Mouse (Mus musculus) forebrain, embryonic 10.5 days (tissue): ENCODE data around the gene Gdpd5. TPM values are rescaled to one million over a fixed set of nuclear protein-coding genes. Genes with fewer than 3 reads are reported as not detected.
"Not testable (repeated sequence)": the region's sequence is repeated elsewhere in the genome, so short reads cannot be mapped to it uniquely, and the experiment has no call there.

Experiments
- DNase-seq: peaks from one replicate; pipeline ENCODE4 v3.0.0-alpha.2; 2017; ENCODE audit warnings: low spot score; ENCODE audit errors: extremely low spot score
- H3K27ac ChIP-seq: fragments of 300-500 bp; sonication (generic); 2 replicates; pipeline ENCODE4 v1.5.1; 2016; ENCODE audit warnings: mild to moderate bottlenecking
- H3K27me3 ChIP-seq: fragments of 300-500 bp; sonication (generic); 2 replicates; pipeline ENCODE4 v1.6.1; 2016; ENCODE audit warnings: mild to moderate bottlenecking; ENCODE audit not compliant: poor library complexity, severe bottlenecking
- H3K36me3 ChIP-seq: fragments of 300-500 bp; sonication (generic); replicated peaks from 2 replicates; pipeline ENCODE4 v1.6.1; 2016; ENCODE audit warnings: mild to moderate bottlenecking, moderate library complexity
- H3K4me1 ChIP-seq: fragments of 300-500 bp; sonication (generic); 2 replicates; pipeline ENCODE4 v1.6.1; 2016
- H3K4me3 ChIP-seq: fragments of 300-500 bp; sonication (generic); 2 replicates; pipeline ENCODE4 v1.5.1; 2016; ENCODE audit warnings: mild to moderate bottlenecking, moderate library complexity
- H3K9me3 ChIP-seq: fragments of 300-500 bp; sonication (generic); 2 replicates; pipeline ENCODE4 v1.6.1; 2016; ENCODE audit warnings: mild to moderate bottlenecking, moderate library complexity
- WGBS: fragments of 180-500 bp; shearing (Covaris S2); methylation state at CpG from one replicate; pipeline ENCODE4 v1.1.7; 2016; 5-methylcytosine and 5-hydroxymethylcytosine counted together
- polyA plus RNA-seq: library from polyadenylated mRNA; unstranded; fragments of >200 nt; fragmentation: Nextera tagmentation; extraction: Ambion mirVana; gene quantifications from 2 replicates; pipeline ENCODE4 v1.2.1, GENCODE M21; 2016

Gene Gdpd5
- polyA plus RNA-seq, 1 experiment from 2014 or later: 15.9 TPM

DNA sequence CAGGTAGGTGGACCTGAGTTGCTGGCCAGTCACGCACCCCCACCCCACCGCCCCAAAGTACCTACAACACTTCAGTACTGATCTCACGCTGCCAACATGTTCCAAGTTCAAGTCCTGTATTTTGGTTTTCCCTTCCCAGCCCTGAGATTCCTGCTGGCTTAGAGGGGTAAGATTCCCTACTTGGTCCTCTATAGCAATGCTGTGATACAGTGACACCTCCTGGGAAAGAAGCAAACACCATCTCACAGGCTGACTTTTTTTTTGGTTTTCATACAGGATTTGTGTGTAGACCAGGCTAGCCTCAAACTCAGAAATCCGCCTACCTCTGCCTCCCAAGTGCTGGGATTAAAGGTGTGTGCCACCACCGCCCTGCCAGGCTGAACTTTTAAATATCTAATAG lies 96.0 kb downstream of the Gdpd5 start:
- WGBS: 88% methylated on average over 5 of the region's 5 CpGs
- H3K4me1 ChIP-seq: peaks cover 62% of the 10 kb centered on the region
- no peak overlapping the region for H3K4me3 ChIP-seq
- H3K27me3 ChIP-seq: no peaks in the 10 kb centered on the region
- no peak overlapping the region for H3K27ac ChIP-seq
- H3K36me3 ChIP-seq: peaks cover 100% of the 10 kb centered on the region
- no peaks in the 10 kb centered on the region for H3K9me3 ChIP-seq
- DNase-seq: no peak

DNA sequence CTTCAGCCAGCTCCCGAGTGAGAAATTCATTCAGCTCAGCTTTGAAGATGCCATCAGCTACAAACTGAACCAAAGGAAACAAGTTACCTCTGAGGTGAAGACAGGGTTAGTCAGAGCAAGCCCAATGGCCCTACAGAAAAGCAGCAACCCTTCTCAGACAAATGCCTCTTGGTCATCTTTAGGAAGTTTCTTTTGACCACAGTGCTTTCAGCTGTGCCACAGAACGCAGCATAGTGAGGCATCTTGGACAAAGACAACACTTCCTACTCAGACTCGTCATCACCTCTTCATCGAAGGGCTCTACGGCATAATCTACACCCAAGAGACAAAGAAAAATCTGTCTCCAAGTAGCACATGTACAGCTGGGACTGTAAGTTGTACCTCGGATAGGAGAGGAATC lies 101.4 kb downstream of the Gdpd5 start:
- no peaks in the 10 kb centered on the region for H3K9me3 ChIP-seq
- no peak for DNase-seq
- H3K36me3 ChIP-seq: peaks cover 51% of the 10 kb centered on the region
- H3K27me3 ChIP-seq: peaks cover 11% of the 10 kb centered on the region
- H3K27ac ChIP-seq: peak overlapping the region; percentile 98
- H3K4me1 ChIP-seq: peaks cover 45% of the 10 kb centered on the region
- peak overlapping the region; percentile 94 for H3K4me3 ChIP-seq
- 8% methylated on average over 6 of the region's 6 CpGs for WGBS

DNA sequence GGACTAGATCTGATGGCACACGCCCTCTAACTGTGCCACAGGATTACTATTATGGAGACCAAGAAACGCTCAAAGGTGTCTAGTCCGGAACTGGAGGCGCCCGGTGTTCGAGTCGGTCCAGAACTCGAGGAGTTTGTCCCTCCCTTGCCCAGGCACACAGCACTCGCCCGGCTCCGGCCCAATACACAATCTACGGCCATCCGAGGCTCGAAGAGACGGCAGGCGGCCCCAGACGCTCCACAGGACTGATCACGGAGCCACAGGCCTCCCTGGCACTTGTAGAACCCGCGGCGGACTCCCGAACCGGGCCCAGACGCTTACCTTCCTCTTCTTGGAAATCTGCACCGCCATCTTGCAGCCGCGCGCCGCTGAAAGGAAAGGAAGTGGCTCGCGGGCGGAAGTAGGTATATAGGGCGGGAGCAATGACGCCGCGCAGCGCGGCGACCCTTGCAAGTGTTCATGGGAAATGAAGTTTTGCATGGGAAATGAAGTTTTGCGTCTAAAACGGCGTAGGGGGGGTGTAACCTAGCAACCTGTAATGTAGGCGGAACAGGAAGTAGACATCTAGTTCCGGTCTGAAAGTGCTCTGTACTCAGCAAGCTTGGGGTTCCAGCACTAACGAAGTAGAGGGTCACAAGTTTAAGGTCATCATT lies 102.2 kb downstream of the Gdpd5 start, which contains the start of gene Rps3:
TSS of gene Rps3 (minus strand) at position 468 of the 653 bp plus-strand sequence.
- WGBS: under 1% methylated on average over 45 of the region's 45 CpGs
- DNase-seq: peak; percentile 95
- Histone ChIP-seq H3K9me3 (no peaks in the 10 kb centered on the region), H3K36me3 (peaks cover 43% of the 10 kb centered on the region), H3K4me3 (peak within 1 kb of the TSS; percentile 94), H3K27ac (peak within 1 kb of the TSS; percentile 98), H3K27me3 (peaks cover 11% of the 10 kb centered on the region), H3K4me1 (peaks cover 45% of the 10 kb centered on the region)

DNA sequence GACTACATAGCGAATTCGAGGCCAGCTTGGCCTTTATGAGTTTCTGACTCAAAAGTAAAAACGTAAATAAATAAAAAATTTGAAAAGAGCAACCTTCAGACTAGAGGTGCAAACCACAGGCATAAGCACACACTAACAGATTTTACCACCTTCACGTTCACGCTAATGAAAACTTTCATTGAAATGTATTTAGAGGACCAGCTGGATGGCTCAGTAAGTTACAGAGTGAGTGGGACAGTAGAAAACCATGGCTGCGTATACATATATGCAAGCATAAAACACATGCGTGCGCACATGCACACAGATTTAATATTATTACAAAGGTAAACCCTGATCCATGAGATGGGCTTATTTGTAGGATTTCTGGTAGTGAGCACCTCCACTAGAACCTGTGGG lies 102.7 kb downstream of the Gdpd5 start:
- Histone ChIP-seq H3K27me3 (peaks cover 11% of the 10 kb centered on the region), H3K4me1 (peaks cover 44% of the 10 kb centered on the region), H3K4me3 (peak overlapping the region; percentile 94), H3K9me3 (no peaks in the 10 kb centered on the region), H3K27ac (peak overlapping the region; percentile 98; the same call in 1 of the 2 replicates), H3K36me3 (peaks cover 38% of the 10 kb centered on the region)
- DNase-seq: no peak
- 45% methylated on average over 8 of the region's 8 CpGs for WGBS

DNA sequence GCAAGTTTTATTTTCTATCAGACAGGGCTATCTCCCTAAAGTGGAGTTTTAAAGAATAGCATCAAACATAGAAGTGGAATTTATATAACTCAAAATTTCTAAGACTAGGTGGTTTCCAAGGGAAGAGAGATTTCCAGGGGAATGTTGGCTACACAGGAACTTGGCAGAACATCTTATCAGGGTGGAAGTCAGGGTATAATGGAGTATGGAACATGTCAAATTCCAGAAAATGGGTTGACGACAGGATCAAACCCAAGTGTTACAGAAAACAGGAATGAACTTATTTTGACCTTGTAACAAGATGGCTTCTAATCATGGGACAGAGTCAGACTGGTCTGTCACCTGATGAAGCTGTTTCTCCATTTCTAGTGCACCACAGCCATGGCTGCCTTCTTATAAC lies 103.5 kb downstream of the Gdpd5 start:
- WGBS: 81% methylated on average over 1 of the region's 1 CpGs
- no peaks in the 10 kb centered on the region for H3K9me3 ChIP-seq
- no peak overlapping the region for H3K27ac ChIP-seq
- no peak for DNase-seq
- peaks cover 36% of the 10 kb centered on the region for H3K4me1 ChIP-seq
- peaks cover 30% of the 10 kb centered on the region for H3K36me3 ChIP-seq
- peaks cover 11% of the 10 kb centered on the region for H3K27me3 ChIP-seq
- H3K4me3 ChIP-seq: no peak overlapping the region

DNA sequence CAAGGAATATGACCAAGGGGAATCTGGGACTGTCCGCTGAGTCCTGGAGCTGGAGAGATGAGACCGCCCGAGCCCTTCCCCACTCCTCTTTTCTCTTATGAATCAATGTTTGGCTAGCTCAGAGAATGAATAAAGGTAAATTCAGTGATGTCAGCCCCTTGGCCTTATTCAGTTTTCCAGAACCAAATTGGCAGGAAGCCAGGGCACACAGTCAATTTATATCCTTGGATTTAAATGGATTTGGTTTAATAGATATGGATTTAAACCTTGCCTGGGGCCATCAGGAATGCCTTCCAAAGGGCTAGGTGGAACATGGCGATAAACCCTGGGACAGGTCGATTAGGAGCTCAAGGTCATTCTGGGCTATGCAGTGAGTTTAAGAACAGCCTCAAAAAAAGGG lies 108.5 kb downstream of the Gdpd5 start:
- no peak for DNase-seq
- whole genome bisulfite sequencing: 90% methylated on average over 5 of the region's 5 CpGs
- Histone ChIP-seq H3K9me3 (peaks cover 3% of the 10 kb centered on the region; the same call in 1 of the 2 replicates), H3K27me3 (peaks cover 11% of the 10 kb centered on the region), H3K27ac (no peak overlapping the region), H3K36me3 (no peaks in the 10 kb centered on the region), H3K4me3 (no peak overlapping the region), H3K4me1 (no peaks in the 10 kb centered on the region)

DNA sequence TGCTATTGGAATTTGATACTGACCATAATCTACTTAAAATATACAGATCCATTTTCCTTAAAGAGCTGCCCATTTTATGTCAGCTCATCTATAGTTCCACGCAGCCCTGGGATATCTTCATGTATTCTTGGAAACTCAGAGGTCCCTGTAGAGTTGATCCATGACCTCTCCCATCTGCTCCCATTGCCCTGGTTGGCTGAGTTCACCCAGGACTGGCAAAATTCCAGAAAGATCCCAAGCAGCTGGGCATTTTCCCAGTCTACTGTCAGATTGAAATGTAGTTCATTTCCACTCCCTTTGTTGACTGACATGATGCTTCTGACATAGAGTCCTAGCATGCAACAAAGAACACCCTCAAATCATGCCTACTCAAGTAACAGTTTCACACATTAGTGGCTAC lies 117.9 kb downstream of the Gdpd5 start:
- Histone ChIP-seq H3K9me3 (no peaks in the 10 kb centered on the region), H3K36me3 (no peaks in the 10 kb centered on the region), H3K27ac (no peak overlapping the region), H3K27me3 (no peaks in the 10 kb centered on the region), H3K4me1 (peaks cover 3% of the 10 kb centered on the region), H3K4me3 (no peak overlapping the region)
- DNase-seq: no peak
- WGBS: 76% methylated on average over 1 of the region's 1 CpGs

DNA sequence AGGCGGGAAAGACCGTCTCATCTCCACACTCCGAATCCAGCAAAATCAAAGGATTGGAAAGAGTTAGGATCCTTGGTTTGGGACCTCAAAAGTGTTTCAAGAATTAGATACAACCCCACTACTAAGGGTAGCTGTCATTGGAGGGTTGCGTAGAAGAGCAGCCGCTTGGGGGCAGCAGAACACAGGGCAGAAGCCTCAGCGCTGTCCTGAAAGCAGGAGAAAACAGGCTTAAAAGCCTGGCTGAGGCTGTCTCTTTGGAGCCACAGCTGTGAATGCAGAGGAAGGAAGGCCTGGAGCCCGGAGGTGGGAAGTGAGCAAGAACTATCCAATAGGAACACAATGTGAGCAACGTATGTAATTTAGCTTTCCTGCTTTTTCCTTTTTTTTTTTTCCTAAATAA lies 119.0 kb downstream of the Gdpd5 start:
- 5% methylated on average over 8 of the region's 8 CpGs for WGBS
- no peak overlapping the region for H3K4me3 ChIP-seq
- no peaks in the 10 kb centered on the region for H3K27me3 ChIP-seq
- H3K9me3 ChIP-seq: no peaks in the 10 kb centered on the region
- no peaks in the 10 kb centered on the region for H3K36me3 ChIP-seq
- peak; percentile 76 for DNase-seq
- H3K4me1 ChIP-seq: peaks cover 3% of the 10 kb centered on the region
- no peak overlapping the region for H3K27ac ChIP-seq

DNA sequence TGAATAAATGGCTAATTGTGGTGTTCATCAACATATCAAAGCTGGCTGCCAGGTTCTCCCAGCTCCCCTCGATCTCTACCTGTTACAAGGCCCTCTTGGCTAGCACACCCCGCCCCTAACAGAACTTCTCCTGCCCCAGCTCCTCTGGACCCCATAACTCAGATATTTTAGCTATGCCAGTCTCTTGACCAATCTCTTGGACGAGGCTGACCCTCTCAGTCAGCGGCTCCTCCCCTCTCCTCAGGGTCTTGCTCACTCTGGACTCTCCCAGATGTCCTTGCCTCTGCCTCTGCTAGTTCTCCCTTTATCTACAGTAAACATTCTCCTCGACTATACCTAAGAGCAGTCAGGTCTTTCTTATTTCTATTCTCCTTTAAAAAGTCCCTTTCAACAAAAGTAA lies 119.4 kb downstream of the Gdpd5 start:
- no peak for DNase-seq
- Histone ChIP-seq H3K27me3 (no peaks in the 10 kb centered on the region), H3K27ac (no peak overlapping the region), H3K4me3 (no peak overlapping the region), H3K4me1 (peaks cover 3% of the 10 kb centered on the region), H3K9me3 (no peaks in the 10 kb centered on the region), H3K36me3 (no peaks in the 10 kb centered on the region)
- WGBS: 36% methylated on average over 5 of the region's 5 CpGs

DNA sequence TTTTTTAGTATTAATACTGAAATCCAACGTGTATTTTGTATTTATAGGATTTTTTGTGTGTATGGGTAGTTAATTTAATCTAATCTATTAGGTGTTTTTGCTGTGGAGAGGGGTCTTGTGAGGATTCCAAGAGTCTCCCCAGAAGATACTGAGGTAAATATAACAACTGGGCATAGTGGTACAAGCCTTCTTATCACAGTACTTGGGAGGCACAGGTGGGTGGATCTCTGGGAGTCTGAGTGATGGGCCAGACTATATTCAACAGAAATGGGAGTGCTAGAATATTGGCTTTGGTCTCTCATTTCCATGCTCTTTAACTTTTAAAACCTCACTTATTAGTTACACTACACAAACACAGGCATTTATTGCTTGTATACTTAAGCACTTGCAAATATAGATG lies 119.9 kb downstream of the Gdpd5 start:
- no peaks in the 10 kb centered on the region for H3K27me3 ChIP-seq
- no peak overlapping the region for H3K27ac ChIP-seq
- no peak for DNase-seq
- no peaks in the 10 kb centered on the region for H3K9me3 ChIP-seq
- no peaks in the 10 kb centered on the region for H3K36me3 ChIP-seq
- H3K4me1 ChIP-seq: peaks cover 3% of the 10 kb centered on the region
- 52% methylated on average over 1 of the region's 1 CpGs for WGBS
- no peak overlapping the region for H3K4me3 ChIP-seq

DNA sequence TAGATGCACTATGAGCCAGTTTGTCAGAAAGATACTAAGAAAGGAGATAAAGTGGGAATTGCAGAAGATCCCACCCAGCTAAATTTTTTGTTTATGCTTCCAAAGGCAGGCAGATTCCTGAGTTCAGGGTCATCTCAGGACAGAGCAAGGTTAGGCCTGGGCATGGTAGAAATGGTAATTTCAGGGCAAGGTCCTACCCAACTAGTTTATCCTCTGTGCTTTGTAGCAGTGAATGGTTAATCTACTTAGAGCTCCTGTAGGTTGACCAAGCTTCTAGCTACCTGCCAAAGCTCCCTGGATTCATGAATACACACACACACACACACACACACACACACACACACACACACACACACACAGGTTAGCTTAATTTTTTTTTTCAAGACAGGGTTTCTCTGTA lies 123.3 kb downstream of the Gdpd5 start:
- Histone ChIP-seq H3K36me3 (no peaks in the 10 kb centered on the region), H3K9me3 (no peaks in the 10 kb centered on the region), H3K27ac (no peak overlapping the region), H3K4me1 (peaks cover 3% of the 10 kb centered on the region), H3K27me3 (no peaks in the 10 kb centered on the region; the same call in 1 of the 2 replicates), H3K4me3 (no peak overlapping the region)
- DNase-seq: no peak

DNA sequence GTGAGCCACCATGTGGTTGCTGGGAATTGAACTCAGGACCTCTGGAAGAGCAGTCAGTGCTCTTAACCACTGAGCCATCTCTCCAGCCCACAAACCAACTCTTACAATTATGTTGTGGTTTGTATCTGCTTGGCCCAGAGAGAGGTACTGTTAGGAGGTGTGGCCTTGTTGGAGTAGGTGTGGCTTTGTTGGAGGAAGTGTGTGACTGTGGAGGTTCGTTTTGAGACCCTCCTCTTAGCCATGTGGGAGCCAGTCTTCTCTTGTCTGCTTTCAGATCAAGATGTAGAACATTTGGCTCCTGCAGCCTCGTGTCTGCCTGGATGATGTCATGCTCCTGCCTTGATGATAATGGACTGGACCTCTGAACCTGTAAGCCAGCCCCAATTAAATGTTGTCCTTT lies 127.0 kb downstream of the Gdpd5 start:
- WGBS: 45% methylated on average over 2 of the region's 2 CpGs

DNA sequence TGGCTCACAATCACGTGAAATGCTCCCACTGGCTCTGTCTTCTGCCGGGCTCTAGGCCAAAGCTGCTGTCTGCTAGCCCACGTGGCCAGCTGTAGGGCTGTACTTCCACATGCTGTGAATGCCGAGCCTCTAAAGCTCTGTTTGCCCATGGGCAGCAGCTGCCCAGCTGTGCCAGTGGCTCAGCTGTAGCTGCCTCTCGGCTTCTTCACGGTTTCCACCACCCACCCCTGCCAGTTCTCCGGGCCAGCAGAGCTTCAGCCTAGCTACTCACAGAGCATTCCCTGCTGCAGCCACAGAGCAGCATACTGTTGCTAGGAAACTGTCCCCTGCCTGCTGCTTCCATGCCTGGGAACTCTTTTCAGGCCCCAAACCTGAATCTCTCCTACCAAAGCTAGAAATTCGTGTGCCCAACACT lies 128.9 kb downstream of the Gdpd5 start:
- Histone ChIP-seq H3K4me1 (peaks cover 9% of the 10 kb centered on the region), H3K4me3 (peak overlapping the region; percentile 22; the same call in 1 of the 2 replicates), H3K27me3 (no peaks in the 10 kb centered on the region; the same call in 1 of the 2 replicates), H3K9me3 (no peaks in the 10 kb centered on the region), H3K36me3 (no peaks in the 10 kb centered on the region), H3K27ac (peak overlapping the region; percentile 68)
- WGBS: 12% methylated on average over 8 of the region's 8 CpGs
- DNase-seq: peak; percentile 21

More for the DNA sequence above, 127.0 kb downstream of the Gdpd5 start:
- not testable (repeated sequence) for H3K9me3 ChIP-seq, H3K27me3 ChIP-seq, H3K36me3 ChIP-seq, H3K4me3 ChIP-seq, H3K4me1 ChIP-seq, H3K27ac ChIP-seq, DNase-seq
